Mouse (Mus musculus): Measurements from ENCODE around the gene Ugcg. TPM values are rescaled to one million over a fixed set of nuclear protein-coding genes. Genes with fewer than 3 reads are reported as not detected.

Gene Ugcg
- total RNA-seq (2021), result 10 to 100 TPM; 26.8 to 29.2 TPM

DNA sequence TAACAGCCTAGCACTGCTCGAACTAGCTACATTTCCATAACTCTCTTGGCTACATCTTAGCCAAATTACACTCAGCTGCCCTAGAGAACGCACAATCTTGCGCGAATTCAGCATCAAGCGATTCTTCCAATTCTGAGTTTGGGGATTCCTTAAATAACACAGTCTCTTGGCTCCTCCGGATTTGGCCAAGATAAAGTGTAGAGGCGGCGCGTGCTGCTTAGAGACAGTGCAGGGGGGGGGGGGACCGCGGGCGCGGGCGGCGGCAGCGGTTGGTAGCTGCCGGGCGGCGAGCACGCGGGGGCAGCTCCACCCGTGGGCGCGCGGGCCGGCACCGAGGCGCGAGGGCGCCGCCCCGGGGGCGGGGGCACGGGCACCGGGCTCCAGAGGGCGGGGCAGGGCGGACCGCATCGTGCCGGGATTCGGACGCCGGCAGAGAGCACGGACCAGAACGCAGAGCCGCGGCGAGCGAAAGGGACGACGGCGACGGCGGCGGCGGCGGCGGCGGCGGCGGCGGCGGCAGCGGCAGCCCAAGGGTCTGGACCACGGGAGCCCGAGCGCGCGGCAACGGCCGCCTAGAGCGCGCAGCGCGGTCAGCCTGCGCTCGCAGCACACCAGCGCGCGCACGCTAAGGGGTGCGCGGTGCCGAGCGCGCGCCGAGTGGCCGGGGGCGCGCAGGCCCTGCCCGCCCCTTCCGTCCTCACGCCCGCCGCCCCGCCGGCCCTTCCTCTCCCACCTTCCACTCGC, at the start of gene Ugcg:
TSS of gene Ugcg (plus strand) at position 456 of the 744 bp plus-strand sequence.
- peak; percentile 74 for DNase-seq

DNA sequence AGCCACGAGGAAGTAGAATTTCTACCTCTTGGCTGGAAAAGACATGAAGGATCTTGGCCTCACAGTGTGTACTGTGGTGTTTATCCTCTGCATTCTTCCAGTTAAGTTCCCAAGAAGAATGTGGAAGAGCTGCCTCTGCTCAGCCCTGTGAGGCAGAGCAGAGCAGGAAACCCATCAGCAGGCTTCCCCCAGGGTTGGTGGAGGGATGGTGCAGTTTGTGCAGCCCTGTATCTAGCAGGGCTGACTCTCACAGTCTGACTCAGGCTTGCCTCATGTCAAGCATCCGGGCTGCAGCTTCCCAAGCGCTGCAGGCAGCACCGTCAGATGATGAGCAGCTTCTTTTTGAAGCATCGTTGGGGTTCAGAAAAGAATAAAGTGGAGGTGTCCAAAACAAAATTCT, 40.0 kb upstream of the Ugcg start:
- no peak for DNase-seq

- no peak for DNase-seq
These were observed 38.1 kb upstream of the Ugcg start for GRCm38 (mm10) chr4:59150907-59151306.

- DNase-seq, result no peak
These were observed 37.1 kb upstream of the Ugcg start for GRCm38 (mm10) chr4:59151953-59152352.

DNA sequence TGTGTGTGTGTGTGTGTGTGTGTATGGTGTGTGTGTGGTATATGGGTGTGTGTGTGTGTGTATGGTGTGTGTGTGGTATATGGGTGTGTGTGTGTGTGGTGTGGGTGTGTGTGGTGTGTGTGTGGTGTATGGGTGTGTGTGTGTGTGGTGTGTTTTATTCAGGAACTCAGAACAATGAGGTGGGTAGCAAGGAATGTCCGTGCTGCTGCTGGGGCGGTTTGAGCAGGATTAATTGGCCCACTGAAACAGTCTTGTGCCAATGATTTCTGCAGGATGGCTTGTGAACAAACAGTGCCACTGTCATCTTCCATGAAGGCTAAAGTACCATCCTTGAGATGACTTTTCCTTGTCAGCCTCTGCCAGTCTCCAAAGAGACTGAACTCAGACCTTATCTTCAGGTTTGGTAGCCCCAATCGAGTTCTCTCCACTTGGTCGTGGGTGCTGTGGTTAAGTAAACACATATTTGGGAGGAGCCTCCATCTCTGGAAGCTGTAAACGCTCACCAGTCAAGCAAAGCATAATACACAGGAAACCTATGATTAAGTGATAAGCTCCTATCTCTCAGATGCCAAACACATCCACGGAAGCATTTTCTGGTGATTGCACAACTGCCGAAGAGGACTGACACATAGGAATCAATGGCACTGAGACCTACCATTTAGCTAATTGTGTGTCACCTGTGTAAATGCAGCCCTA, 32.0 kb upstream of the Ugcg start:
- no peak for DNase-seq

DNA sequence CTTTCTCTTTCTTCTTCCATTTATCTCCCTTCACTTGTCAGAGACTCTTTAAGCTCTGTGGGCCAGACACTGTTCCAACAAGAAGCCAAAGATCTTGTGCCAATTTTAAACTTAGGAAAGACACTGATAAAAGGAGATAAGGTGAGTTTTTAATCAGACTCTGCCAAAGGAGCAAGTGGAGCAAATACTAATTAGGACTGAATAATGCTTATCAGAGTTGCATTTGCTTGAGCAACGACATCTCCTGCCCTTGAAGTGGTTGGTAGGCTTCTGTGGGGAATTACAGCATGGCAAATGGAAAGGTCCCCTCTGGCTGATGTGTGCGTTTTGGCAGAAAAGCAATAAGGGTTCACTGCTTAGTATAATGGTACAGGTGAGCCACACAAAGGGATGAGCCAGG, 31.4 kb upstream of the Ugcg start:
- no peak for DNase-seq

GRCm38 (mm10) chr4:59160289-59160688, 28.8 kb upstream of the Ugcg start:
- no peak for DNase-seq

- DNase-seq, result no peak
These were observed 27.9 kb upstream of the Ugcg start for GRCm38 (mm10) chr4:59160959-59161670.

DNA sequence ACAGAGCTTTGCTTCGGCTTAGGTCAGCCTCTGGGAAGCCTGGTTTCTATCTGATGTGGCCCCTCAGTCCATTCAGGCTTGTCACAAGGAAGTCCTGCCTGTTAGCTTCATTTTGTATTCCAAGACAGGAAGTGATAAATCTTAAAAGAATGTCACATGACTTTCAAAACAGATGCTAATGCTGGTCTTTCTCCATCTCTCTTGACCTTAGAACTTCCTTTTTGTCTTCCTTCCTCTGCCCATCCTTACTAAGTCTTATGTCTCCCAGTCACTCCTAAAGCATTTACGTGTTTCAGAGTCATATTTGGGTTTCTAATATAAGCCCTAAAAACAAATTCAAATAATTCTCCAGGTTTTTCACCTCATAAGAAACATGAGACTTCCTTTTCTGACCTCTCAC, 25.0 kb upstream of the Ugcg start:
- no peak for DNase-seq

GRCm38 (mm10) chr4:59167251-59167847, 21.7 kb upstream of the Ugcg start:
- no peak for DNase-seq

DNA sequence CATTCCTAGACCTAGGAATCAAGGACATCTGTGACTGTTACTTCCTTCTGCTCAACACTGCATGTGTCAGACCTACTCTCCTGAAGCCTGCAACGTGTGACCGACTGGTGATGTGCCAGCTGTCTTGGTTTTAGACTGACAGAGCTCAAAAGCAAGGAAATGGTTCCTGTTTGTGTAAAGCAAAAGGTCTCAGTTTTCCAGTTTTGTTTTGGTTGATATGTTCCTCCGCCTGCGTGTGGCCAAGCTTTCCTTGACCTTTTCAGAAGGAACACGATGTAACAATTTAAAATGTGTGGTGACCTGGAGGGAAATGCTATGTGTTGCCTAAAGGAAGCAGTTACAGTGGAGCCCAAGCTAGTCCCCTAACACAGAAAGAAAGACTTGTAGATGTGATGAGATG, 19.1 kb upstream of the Ugcg start:
- DNase-seq, result no peak

DNA sequence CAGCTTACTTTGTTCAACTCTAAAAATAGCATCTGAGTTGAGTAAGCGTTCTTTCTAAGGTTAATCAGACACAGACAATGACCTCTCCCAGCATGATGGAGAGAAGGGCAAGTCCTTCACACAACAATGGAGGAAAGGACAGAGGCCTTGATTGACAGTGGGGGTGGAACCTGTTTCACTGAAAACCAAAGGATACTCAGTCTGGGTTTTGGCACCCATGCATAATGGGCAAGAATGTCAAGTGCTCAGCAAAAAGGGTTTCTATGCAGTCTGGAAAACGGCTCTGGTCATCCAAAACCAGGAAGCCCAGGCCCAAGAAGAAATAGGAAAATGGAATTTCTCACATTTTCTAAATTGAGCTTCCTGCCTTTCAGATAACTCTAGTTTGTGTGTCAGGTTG, 16.4 kb upstream of the Ugcg start:
- no peak for DNase-seq

DNA sequence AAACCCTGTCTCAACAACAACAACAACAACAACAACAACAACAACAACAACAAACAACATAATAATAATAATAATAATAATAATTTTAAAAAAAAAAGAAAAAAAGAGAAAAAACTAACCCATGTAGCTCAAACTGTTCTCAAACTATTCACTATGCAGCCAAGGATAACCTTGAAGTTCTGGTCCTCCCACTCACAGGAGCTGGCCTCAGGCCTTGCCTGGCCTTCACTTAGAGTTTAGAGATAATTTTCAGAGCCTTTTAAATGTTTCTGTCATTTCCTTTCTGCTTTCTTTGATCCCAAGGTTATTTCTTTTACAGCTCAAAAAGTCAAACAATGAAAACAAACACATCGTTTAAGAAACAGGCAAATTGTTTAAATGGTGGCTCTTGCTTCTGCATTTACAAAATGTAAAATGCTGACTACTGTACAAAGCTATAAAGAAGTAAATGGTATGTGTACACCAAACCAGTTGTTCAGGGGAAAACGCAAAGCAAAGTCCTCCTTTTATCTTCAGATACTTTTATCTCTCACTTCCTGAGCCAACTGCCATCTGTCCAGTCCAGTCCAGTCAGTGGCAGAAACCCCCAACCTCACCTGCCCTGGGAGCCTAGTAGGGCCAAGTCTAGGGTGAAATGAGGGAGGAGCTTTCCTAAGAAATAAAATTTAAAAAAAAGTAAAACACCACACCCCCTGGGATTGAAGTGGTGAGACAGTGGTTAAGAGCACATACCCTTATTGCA, 15.7 kb upstream of the Ugcg start:
- DNase-seq, result no peak

GRCm38 (mm10) chr4:59175003-59175402, 14.1 kb upstream of the Ugcg start:
- peak; percentile 46 for DNase-seq

- DNase-seq, result no peak
These were observed 13.1 kb upstream of the Ugcg start for GRCm38 (mm10) chr4:59175929-59176328.

- DNase-seq, result no peak
These were observed 11.5 kb upstream of the Ugcg start for GRCm38 (mm10) chr4:59177566-59177965.

GRCm38 (mm10) chr4:59181320-59182271, 7.5 kb upstream of the Ugcg start:
- no peak for DNase-seq

GRCm38 (mm10) chr4:59185671-59186070, 3.4 kb upstream of the Ugcg start:
- no peak for DNase-seq

DNA sequence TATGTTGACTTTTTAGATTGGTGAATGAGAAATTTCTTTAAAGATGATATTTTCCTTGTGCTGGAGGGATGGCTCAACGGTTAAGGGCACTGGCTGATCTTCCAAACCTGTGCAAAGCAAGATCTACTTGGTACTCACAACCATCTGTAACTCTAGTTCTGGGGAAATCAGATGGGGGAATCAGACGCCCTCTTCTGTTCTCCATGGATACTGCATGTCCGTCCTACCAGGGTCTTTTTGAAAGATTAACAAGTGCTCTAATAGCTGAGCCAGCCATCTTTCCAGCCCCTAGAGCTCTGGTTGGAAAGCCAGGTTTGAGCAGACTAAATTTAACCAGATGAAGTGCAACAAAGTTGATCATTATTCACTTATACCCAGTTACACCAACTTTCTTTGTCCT, 1.8 kb upstream of the Ugcg start:
- DNase-seq, result peak; percentile 64

- no peak for DNase-seq
These were observed 619 bp upstream of the Ugcg start for GRCm38 (mm10) chr4:59188474-59188801.

- DNase-seq, result no peak
These were observed 635 bp downstream of the Ugcg start for GRCm38 (mm10) chr4:59189546-59190237.

All from heart, postnatal 4 days (tissue).